Mouse (Mus musculus): ENCODE data around the gene Rhcg.

- TF ChIP-seq POLR2A (IDR thresholded peaks at IDR 0.05; ENCODE audit: control insufficient read depth, extremely low read depth, insufficient read depth, low read length, poor library complexity) (no peak), CTCF (IDR thresholded peaks at IDR 0.05; ENCODE audit: borderline replicate concordance, control insufficient read depth, extremely low read depth, insufficient read depth, low read length, poor library complexity) (no peak)
Observed at GRCm38 (mm10) chr7:79602006-79602405, 15.5 kb downstream of the Rhcg start.

Data from thymus, adult 2 months (tissue).